Mouse (Mus musculus) liver, adult 2 months (tissue): Measurements from ENCODE around the gene Glo1. TPM values are rescaled to one million over a fixed set of nuclear protein-coding genes. Genes with fewer than 3 reads are reported as not detected.
A peak's percentile ranks its signal among the peaks of the same experiment; 100 is the strongest.

ENCODE experiments used
- DNase-seq: peaks from one replicate; pipeline ENCODE4 v3.0.0-alpha.2; 2011; ENCODE audit warnings: low read depth, low spot score; ENCODE audit errors: extremely low read depth
- H3K27ac ChIP-seq: fragments of 200-500 bp; replicated peaks from 2 replicates; pipeline ENCODE4 v1.5.1; 2012; ENCODE audit warnings: low read depth, mild to moderate bottlenecking, control low read depth, inconsistent platforms, low read length; ENCODE audit not compliant: insufficient read depth
- H3K27me3 ChIP-seq: fragments of 200-500 bp; 2 replicates; pipeline ENCODE4 v1.6.1; 2012; ENCODE audit warnings: mild to moderate bottlenecking, moderate library complexity, low read length, inconsistent platforms; ENCODE audit not compliant: control insufficient read depth, insufficient read depth
- H3K36me3 ChIP-seq: fragments of 200-500 bp; 2 replicates; pipeline ENCODE4 v1.6.1; 2012; ENCODE audit warnings: low read length, inconsistent platforms; ENCODE audit not compliant: control insufficient read depth, insufficient read depth
- H3K4me1 ChIP-seq: fragments of 200-500 bp; 2 replicates; pipeline ENCODE4 v1.6.1; 2011; ENCODE audit warnings: low read length; ENCODE audit not compliant: control insufficient read depth, insufficient read depth
- H3K4me3 ChIP-seq: fragments of 200-500 bp; 2 replicates; pipeline ENCODE4 v1.5.1; 2011; ENCODE audit warnings: low read depth, mild to moderate bottlenecking, control low read depth, low read length, moderate library complexity; ENCODE audit not compliant: insufficient read depth
- H3K79me2 ChIP-seq: fragments of 200-500 bp; 2 replicates; pipeline ENCODE4 v1.6.1; 2012; ENCODE audit warnings: inconsistent platforms, mild to moderate bottlenecking, low read length, moderate library complexity; ENCODE audit not compliant: control insufficient read depth, insufficient read depth
- H3K9ac ChIP-seq: fragments of 200-500 bp; 2 replicates; pipeline ENCODE4 v1.6.1; 2012; ENCODE audit warnings: low read depth, mild to moderate bottlenecking, control low read depth, inconsistent platforms, low read length
- CTCF ChIP-seq: fragments of 200-500 bp; IDR thresholded peaks from 2 replicates; pipeline ENCODE4 v1.5.1; 2011; ENCODE audit warnings: low read depth, low read length, control low read depth
- POLR2A ChIP-seq: fragments of 200-500 bp; IDR thresholded peaks from 2 replicates; pipeline ENCODE4 v1.6.1; 2011; ENCODE audit warnings: low read length, control low read depth; ENCODE audit not compliant: insufficient read depth; ENCODE audit errors: extremely low read depth
- WGBS: fragments of 180-500 bp; shearing (Covaris S2); methylation state at CpG from one replicate; pipeline ENCODE4 v1.1.7; 2018; 5-methylcytosine and 5-hydroxymethylcytosine counted together
- polyA plus RNA-seq: library from polyadenylated mRNA; depleted of rRNA; stranded (reverse); fragments of >200 nt; gene quantifications from 2 replicates; pipeline ENCODE4 v1.2.3, GENCODE M21; 2012
- total RNA-seq: library from RNA; depleted of rRNA; stranded (reverse); fragments of >200 nt; gene quantifications from 2 replicates; pipeline ENCODE4 v1.2.3, GENCODE M21; 2014

Glo1 gene
- total and polyA plus RNA-seq, 2 experiments, result 239 to 384 TPM

DNA sequence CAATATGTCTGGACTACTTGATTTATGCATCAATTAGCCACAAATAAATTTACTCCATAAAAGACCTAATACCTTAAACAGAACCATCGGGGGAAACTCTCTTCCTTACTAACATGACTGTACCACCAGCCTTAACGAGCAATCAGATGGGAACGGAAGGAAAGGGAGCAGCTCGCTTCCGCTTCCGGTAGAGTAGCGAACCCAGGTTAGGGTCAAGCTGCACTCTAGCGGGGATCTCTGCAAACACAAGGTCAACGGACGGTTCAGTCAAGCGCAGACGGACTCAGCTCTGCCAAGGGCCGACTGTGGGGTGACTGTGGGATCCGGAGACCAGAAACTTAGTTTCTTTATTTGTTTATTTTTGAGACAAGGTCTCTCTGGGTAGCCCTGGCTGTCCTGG lies 24.5 kb downstream of the Glo1 start:
- Histone ChIP-seq H3K27ac (no peak overlapping the region), H3K4me3 (no peak overlapping the region)
- WGBS, result 23% methylated on average over 14 of the region's 14 CpGs

DNA sequence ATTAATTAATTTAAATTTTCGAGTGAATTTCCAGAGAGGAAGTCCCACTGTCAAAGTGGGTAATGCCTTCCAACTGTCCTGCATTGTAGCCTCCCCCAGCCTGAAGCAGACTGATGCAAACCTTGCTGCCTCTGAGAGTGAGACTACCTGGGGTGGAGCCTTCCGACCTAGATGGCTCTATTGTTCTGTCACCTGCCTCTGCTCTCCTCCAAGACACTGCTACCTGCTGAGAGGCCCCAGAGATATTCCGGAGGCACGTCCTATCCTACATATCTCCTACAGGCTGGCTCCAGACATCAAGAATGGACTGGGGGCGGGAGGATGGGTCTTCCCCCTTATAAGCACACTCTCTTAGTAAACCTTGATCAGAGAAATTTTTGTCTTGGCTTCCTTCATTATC lies 28.4 kb downstream of the Glo1 start:
- DNase-seq, result no peak
- H3K4me1 ChIP-seq, result peaks cover 10% of the 10 kb centered on the region; the same call in 1 of the 2 replicates
- no peak overlapping the region for H3K4me3 ChIP-seq
- WGBS, result 98% methylated on average over 5 of the region's 5 CpGs
- no peak overlapping the region for H3K9ac ChIP-seq
- no peak for TF ChIP-seq POLR2A
- TF ChIP-seq CTCF, result no peak
- no peaks in the 10 kb centered on the region for H3K27me3 ChIP-seq
- H3K36me3 ChIP-seq, result peaks cover 49% of the 10 kb centered on the region
- no peak overlapping the region for H3K27ac ChIP-seq
- peaks cover 3% of the 10 kb centered on the region; the same call in 1 of the 2 replicates for H3K79me2 ChIP-seq

More for the DNA sequence above, 24.5 kb downstream of the Glo1 start:
- Histone ChIP-seq H3K36me3 (peaks cover 30% of the 10 kb centered on the region; the same call in 1 of the 2 replicates), H3K27me3 (no peaks in the 10 kb centered on the region), H3K4me1 (peaks cover 20% of the 10 kb centered on the region), H3K9ac (no peak overlapping the region), H3K79me2 (peaks cover 25% of the 10 kb centered on the region; the same call in 1 of the 2 replicates)
- TF ChIP-seq CTCF, result no peak
- TF ChIP-seq POLR2A, result no peak
- DNase-seq, result peak; percentile 69

- Histone ChIP-seq H3K4me3 (no peak overlapping the region), H3K27ac (no peak overlapping the region), H3K79me2 (peaks cover 3% of the 10 kb centered on the region; the same call in 1 of the 2 replicates), H3K4me1 (peaks cover 6% of the 10 kb centered on the region; the same call in 1 of the 2 replicates), H3K9ac (no peak overlapping the region), H3K36me3 (peaks cover 49% of the 10 kb centered on the region), H3K27me3 (no peaks in the 10 kb centered on the region)
- 97% methylated on average over 9 of the region's 9 CpGs for WGBS
- DNase-seq, result no peak
- TF ChIP-seq CTCF (no peak), POLR2A (no peak)
These were observed 28.9 kb downstream of the Glo1 start for GRCm38 (mm10) chr17:30597786-30598185.

GRCm38 (mm10) chr17:30594846-30595245 lies 31.8 kb downstream of the Glo1 start:
- Histone ChIP-seq H3K9ac (no peak overlapping the region), H3K27me3 (no peaks in the 10 kb centered on the region), H3K27ac (no peak overlapping the region), H3K79me2 (no peaks in the 10 kb centered on the region), H3K4me3 (no peak overlapping the region), H3K4me1 (no peaks in the 10 kb centered on the region), H3K36me3 (peaks cover 46% of the 10 kb centered on the region)
- no peak for DNase-seq
- no peak for TF ChIP-seq POLR2A
- no peak for TF ChIP-seq CTCF
- WGBS, result 53% methylated on average over 6 of the region's 6 CpGs

DNA sequence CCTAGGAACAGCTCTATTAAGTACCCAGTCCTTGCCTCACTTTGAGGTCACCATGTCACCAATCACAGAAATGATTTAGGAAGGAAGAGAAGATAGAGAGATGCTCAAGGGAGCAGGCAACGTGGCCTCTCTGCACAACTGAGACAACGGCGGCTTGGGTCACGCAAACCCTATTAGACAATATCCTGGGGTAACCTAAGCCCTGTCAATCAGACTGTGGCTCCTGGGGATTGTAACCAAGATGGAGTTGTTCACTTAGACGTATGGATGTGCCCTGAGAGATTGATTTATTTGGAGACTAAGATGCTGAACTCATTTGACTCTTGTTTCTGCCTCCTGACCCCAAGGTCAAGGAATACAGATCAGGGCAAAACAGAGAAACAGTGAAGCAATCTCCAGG lies 32.3 kb downstream of the Glo1 start:
- peaks cover 46% of the 10 kb centered on the region for H3K36me3 ChIP-seq
- no peak overlapping the region for H3K27ac ChIP-seq
- no peak overlapping the region for H3K9ac ChIP-seq
- WGBS, result 76% methylated on average over 5 of the region's 5 CpGs
- H3K4me1 ChIP-seq, result no peaks in the 10 kb centered on the region
- DNase-seq, result no peak
- no peaks in the 10 kb centered on the region for H3K27me3 ChIP-seq
- TF ChIP-seq POLR2A (no peak), CTCF (no peak)
- H3K4me3 ChIP-seq, result no peak overlapping the region
- H3K79me2 ChIP-seq, result no peaks in the 10 kb centered on the region

- Histone ChIP-seq H3K27ac (no peak overlapping the region), H3K4me3 (no peak overlapping the region), H3K36me3 (peaks cover 24% of the 10 kb centered on the region), H3K4me1 (no peaks in the 10 kb centered on the region), H3K9ac (no peak overlapping the region), H3K27me3 (no peaks in the 10 kb centered on the region), H3K79me2 (no peaks in the 10 kb centered on the region)
- TF ChIP-seq CTCF (peak; percentile 30; the same call in 1 of the 2 replicates), POLR2A (no peak)
- 71% methylated on average over 17 of the region's 17 CpGs for WGBS
- peak; percentile 39 for DNase-seq
These were observed 36.1 kb downstream of the Glo1 start for GRCm38 (mm10) chr17:30590417-30591198.
